Mouse (Mus musculus): Measurements from ENCODE around the gene Crmp1. TPM values are rescaled to one million over a fixed set of nuclear protein-coding genes. Genes with fewer than 3 reads are reported as not detected.

The Crmp1 gene
- polyA plus RNA-seq, 1 experiment from 2014 or later, result 142 TPM

GRCm38 (mm10) chr5:37326675-37327074 is 84.9 kb downstream of the Crmp1 start:
- H3K4me3 ChIP-seq, result no peak overlapping the region
- H3K27ac ChIP-seq (replicated peaks), result no peak overlapping the region
- peaks cover 96% of the 10 kb centered on the region for H3K36me3 ChIP-seq
- no peak for DNase-seq (ENCODE audit: low spot score)
- no peaks in the 10 kb centered on the region for H3K4me1 ChIP-seq
- 88% methylated on average over 6 of the region's 6 CpGs for WGBS
- no peaks in the 10 kb centered on the region for H3K9me3 ChIP-seq (replicated peaks)
- no peaks in the 10 kb centered on the region for H3K27me3 ChIP-seq (ENCODE audit: low read depth, poor library complexity, severe bottlenecking)

- WGBS, result 85% methylated on average over 8 of the region's 8 CpGs
- no peak for DNase-seq (ENCODE audit: low spot score)
- Histone ChIP-seq H3K4me1 (peaks cover 15% of the 10 kb centered on the region), H3K4me3 (no peak overlapping the region), H3K27ac (replicated peaks) (no peak overlapping the region), H3K36me3 (peaks cover 78% of the 10 kb centered on the region), H3K27me3 (ENCODE audit: low read depth, poor library complexity, severe bottlenecking) (0 out of 2 replicates have a peak, but pooled peaks cover under 1% of the 10 kb centered on the region), H3K9me3 (replicated peaks) (no peaks in the 10 kb centered on the region)
These were observed 88.9 kb downstream of the Crmp1 start for GRCm38 (mm10) chr5:37330449-37331132.

DNA sequence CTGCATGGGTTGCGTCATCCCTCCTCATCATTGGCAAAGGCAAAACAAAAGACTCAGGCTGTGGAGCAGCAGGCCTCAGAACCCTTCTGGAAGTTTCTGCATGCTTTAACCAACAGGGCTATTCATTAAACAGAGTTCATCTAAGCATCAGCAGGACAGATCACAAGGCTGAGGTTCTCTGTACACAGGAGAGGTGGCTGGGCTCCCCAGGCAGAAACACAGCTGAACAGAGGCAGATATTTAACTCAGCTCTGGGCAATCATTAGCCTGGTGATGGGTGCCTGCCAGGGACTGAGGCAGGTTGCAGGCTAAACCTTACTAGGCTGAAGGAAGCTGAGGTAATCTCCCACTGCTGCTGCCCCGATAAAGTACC is 89.4 kb downstream of the Crmp1 start:
- no peak overlapping the region for H3K27ac ChIP-seq (replicated peaks)
- no peak overlapping the region for H3K4me3 ChIP-seq
- H3K27me3 ChIP-seq (ENCODE audit: low read depth, poor library complexity, severe bottlenecking), result 0 out of 2 replicates have a peak, but pooled peaks cover 4% of the 10 kb centered on the region
- H3K36me3 ChIP-seq, result peaks cover 72% of the 10 kb centered on the region
- WGBS, result 87% methylated on average over 2 of the region's 2 CpGs
- H3K4me1 ChIP-seq, result peaks cover 20% of the 10 kb centered on the region
- no peak for DNase-seq (ENCODE audit: low spot score)
- H3K9me3 ChIP-seq (replicated peaks), result no peaks in the 10 kb centered on the region

DNA sequence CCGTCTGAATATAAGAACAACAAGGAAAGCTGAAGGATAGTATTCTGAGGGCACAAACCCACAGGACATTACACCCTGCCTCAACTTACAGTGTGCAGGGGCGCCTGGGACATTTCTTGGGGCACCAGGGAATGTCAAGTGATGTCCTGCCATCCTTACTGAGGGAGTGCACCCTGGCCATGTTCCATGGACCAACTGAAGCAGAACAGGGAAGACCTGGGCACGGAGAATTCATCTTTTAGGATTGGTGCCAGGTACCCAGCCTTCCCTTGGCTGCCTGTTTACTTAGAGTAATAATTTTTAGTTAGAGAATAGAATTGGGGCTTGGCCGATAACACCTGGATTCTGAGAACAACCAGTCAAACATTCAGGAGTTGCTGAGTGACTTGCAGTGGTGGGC is 90.3 kb downstream of the Crmp1 start:
- Histone ChIP-seq H3K27me3 (ENCODE audit: low read depth, poor library complexity, severe bottlenecking) (0 out of 2 replicates have a peak, but pooled peaks cover 4% of the 10 kb centered on the region), H3K4me3 (no peak overlapping the region), H3K4me1 (peaks cover 29% of the 10 kb centered on the region), H3K9me3 (replicated peaks) (no peaks in the 10 kb centered on the region), H3K27ac (replicated peaks) (no peak overlapping the region), H3K36me3 (peaks cover 63% of the 10 kb centered on the region)
- DNase-seq (ENCODE audit: low spot score), result no peak
- WGBS, result 86% methylated on average over 4 of the region's 4 CpGs

GRCm38 (mm10) chr5:37335061-37335460 is 93.3 kb downstream of the Crmp1 start:
- Histone ChIP-seq H3K27me3 (ENCODE audit: low read depth, poor library complexity, severe bottlenecking) (0 out of 2 replicates have a peak, but pooled peaks cover 4% of the 10 kb centered on the region), H3K4me3 (no peak overlapping the region), H3K4me1 (peaks cover 59% of the 10 kb centered on the region), H3K27ac (replicated peaks) (no peak overlapping the region), H3K36me3 (peaks cover 36% of the 10 kb centered on the region), H3K9me3 (replicated peaks) (no peaks in the 10 kb centered on the region)
- 76% methylated on average over 3 of the region's 3 CpGs for WGBS
- no peak for DNase-seq (ENCODE audit: low spot score)

GRCm38 (mm10) chr5:37336485-37337105 is 94.9 kb downstream of the Crmp1 start, which contains the start of gene Evc:
Evc (minus strand) TSS chr5:37336894.
- H3K36me3 ChIP-seq, result peaks cover 30% of the 10 kb centered on the region
- under 1% methylated on average over 48 of the region's 48 CpGs for WGBS
- H3K27me3 ChIP-seq (ENCODE audit: low read depth, poor library complexity, severe bottlenecking), result 0 out of 2 replicates have a peak, but pooled peaks cover 4% of the 10 kb centered on the region
- DNase-seq (ENCODE audit: low spot score), result peak; percentile 89
- no peaks in the 10 kb centered on the region for H3K9me3 ChIP-seq (replicated peaks)
- peak within 1 kb of the TSS; percentile 90 for H3K27ac ChIP-seq (replicated peaks)
- peak within 1 kb of the TSS; percentile 75 for H3K4me3 ChIP-seq
- peaks cover 60% of the 10 kb centered on the region for H3K4me1 ChIP-seq

GRCm38 (mm10) chr5:37337696-37338095 is 96.0 kb downstream of the Crmp1 start:
- peak overlapping the region; percentile 62 for H3K4me3 ChIP-seq
- H3K27ac ChIP-seq (replicated peaks), result peak overlapping the region; percentile 85
- WGBS, result 59% methylated on average over 3 of the region's 3 CpGs

DNA sequence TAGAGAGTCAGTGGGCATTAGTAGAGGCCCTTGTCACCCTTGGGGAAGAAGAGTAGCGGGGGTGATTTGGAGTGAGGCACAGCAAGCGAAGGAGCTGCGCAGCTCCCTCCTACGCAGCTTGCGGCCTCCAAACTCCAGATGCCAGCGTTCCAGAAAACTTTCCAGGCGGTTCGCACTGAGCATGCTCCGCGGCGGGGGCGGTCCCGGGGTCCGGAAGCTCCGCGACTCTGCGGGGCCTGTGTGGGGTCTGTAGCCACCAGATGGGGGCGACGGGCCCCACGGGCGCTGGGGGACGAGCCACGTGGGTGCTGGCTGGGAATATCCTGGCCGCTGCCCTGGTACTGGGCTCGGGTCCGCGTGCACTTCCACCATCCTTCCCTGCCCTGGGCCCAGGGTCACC is 96.5 kb downstream of the Crmp1 start, which contains the start of gene Evc2:
Gene Evc2 (plus strand): TSS at position 212 of the 400 bp plus-strand sequence.
- Histone ChIP-seq H3K9me3 (replicated peaks) (no peaks in the 10 kb centered on the region), H3K4me1 (peaks cover 60% of the 10 kb centered on the region), H3K36me3 (peaks cover 19% of the 10 kb centered on the region), H3K27me3 (ENCODE audit: low read depth, poor library complexity, severe bottlenecking) (0 out of 2 replicates have a peak, but pooled peaks cover 4% of the 10 kb centered on the region), H3K4me3 (peak within 1 kb of the TSS; percentile 75), H3K27ac (replicated peaks) (peak within 1 kb of the TSS; percentile 85)
- under 1% methylated on average over 26 of the region's 27 CpGs for WGBS
- peak; percentile 84 for DNase-seq (ENCODE audit: low spot score)

More at GRCm38 (mm10) chr5:37337696-37338095, 96.0 kb downstream of the Crmp1 start:
- peaks cover 60% of the 10 kb centered on the region for H3K4me1 ChIP-seq
- 0 out of 2 replicates have a peak, but pooled peaks cover 4% of the 10 kb centered on the region for H3K27me3 ChIP-seq (ENCODE audit: low read depth, poor library complexity, severe bottlenecking)
- no peaks in the 10 kb centered on the region for H3K9me3 ChIP-seq (replicated peaks)
- peaks cover 24% of the 10 kb centered on the region for H3K36me3 ChIP-seq
- DNase-seq (ENCODE audit: low spot score), result no peak

Other genes with a start within 250 kb of the Crmp1 start
- 0.01 and 0.05 TPM in 2 replicates for gene Gm1043, start 156.6 kb upstream of the Crmp1 start, polyA plus RNA-seq (2016; fragmentation: Nextera tagmentation; extraction: Ambion mirVana)
- 23.3 and 25.2 TPM in 2 replicates for gene Evc, start 95.0 kb downstream of the Crmp1 start, polyA plus RNA-seq (2016; fragmentation: Nextera tagmentation; extraction: Ambion mirVana)
- 16.0 and 19.0 TPM in 2 replicates for gene Evc2, start 96.6 kb downstream of the Crmp1 start, polyA plus RNA-seq (2016; fragmentation: Nextera tagmentation; extraction: Ambion mirVana)

All from midbrain, embryonic 10.5 days (tissue).